Comparison of ENCODE assay signal across 27 mouse cellular contexts in the genomic region with DNA sequence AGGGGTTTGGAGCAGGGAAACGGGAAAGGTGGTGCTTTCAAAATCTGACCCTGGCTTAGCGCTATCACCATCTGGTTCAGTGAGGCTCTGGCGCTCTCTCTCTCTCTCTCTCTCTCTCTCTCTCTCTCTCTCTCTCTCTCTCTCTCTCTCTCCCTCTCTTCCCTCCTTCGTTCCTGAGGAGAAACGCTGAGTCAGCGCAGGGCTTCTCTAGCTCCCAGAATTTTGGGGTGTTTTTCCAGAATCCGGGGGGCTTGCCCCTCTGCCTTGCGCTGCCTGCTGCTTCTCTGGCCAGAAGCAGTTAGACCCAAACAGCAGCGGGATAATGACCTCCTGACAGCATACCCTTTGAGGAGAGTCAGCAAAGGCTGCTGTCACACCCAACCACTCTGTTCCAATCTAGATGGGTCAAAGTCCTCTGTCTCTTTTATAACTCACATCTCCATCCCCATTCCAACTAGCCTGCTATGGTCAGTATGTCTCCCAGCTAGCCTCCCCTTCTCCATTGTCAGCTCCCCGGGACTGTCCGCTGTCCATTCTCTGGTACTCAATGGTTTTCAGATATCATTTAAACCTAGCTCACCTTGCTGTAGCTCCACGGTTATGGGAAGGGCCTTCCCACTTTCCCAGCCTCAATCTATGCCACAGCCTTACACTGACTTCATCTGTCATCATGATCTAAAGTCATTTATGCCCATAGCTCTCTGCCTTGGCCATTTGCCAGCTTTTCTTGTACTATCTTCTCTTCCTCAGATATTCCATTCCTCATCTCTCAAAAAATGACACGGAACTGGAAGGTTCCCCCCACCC. TPM values are rescaled to one million over a fixed set of nuclear protein-coding genes. Genes with fewer than 3 reads are reported as not detected.
DNase-seq lines count a peak whose midpoint lies in the region; TF ChIP-seq lines count a peak whose summit lies in the region.
"Had no signal": no experiment of that assay in that cellular context is flagged by ENCODE, and none has a peak within 500 bp of the region (broad histone marks: within the 10 kb centered on the region; RNA-seq: fewer than 3 reads in every experiment).

No protein-coding gene starts in this region.

- no peak overlapping the region for H3K9ac ChIP-seq in MEL (ENCODE audit: control insufficient read depth, low read depth, low read length, poor library complexity, severe bottlenecking)
- H3K9ac ChIP-seq: embryonic facial prominence, embryonic 13.5 days; forebrain, embryonic 12.5 days; forebrain, postnatal 0 days; heart, embryonic 15.5 days; hindbrain, embryonic 13.5 days; limb, embryonic 12.5 days; stomach, embryonic 15.5 days had no signal

- TF ChIP-seq POLR2A in MEL (IDR thresholded peaks at IDR 0.05; ENCODE audit: control insufficient read depth in 1 of 2, insufficient read depth in 1 of 2, low read depth in 1 of 2, low read length in 2 of 2, poor library complexity in 1 of 2) = no peak

- no peak overlapping the region for H3K27ac ChIP-seq in MEL (ENCODE audit: control insufficient read depth, low read depth, low read length)
- no peak overlapping the region for H3K27ac ChIP-seq in limb, embryonic 10.5 days
- H3K27ac ChIP-seq: embryonic facial prominence, embryonic 13.5 days; forebrain, embryonic 12.5 days; heart, embryonic 15.5 days; hindbrain, embryonic 13.5 days; kidney, postnatal 0 days; limb, embryonic 12.5 days; stomach, embryonic 15.5 days had no signal

- 92% methylated on average over 13 of the region's 13 CpGs for WGBS in limb, embryonic 10.5 days

- TF ChIP-seq CTCF in MEL (IDR thresholded peaks at IDR 0.05 in 2 of 3, conservative IDR thresholded peaks at IDR 0.05 in 1 of 3; ENCODE audit: control insufficient read depth in 1 of 3, insufficient read depth in 1 of 3, low read depth in 2 of 3, low read length in 3 of 3, poor library complexity in 1 of 3, severe bottlenecking in 1 of 3) = no peak

- no peaks in the 10 kb centered on the region for H3K9me3 ChIP-seq in MEL (replicated peaks; ENCODE audit: insufficient read depth, low read length)
- no peaks in the 10 kb centered on the region for H3K9me3 ChIP-seq in limb, embryonic 10.5 days (replicated peaks)
- H3K9me3 ChIP-seq: embryonic facial prominence, embryonic 13.5 days; forebrain, embryonic 12.5 days; heart, embryonic 15.5 days; hindbrain, embryonic 13.5 days; limb, embryonic 12.5 days; stomach, embryonic 15.5 days had no signal

- H3K36me3 ChIP-seq in MEL (ENCODE audit: control insufficient read depth in 1 of 2, insufficient read depth in 2 of 2, low read length in 2 of 2) = no peaks in the 10 kb centered on the region; a peak in 1 of 4 replicates
- no peaks in the 10 kb centered on the region for H3K36me3 ChIP-seq in limb, embryonic 10.5 days
- H3K36me3 ChIP-seq: embryonic facial prominence, embryonic 13.5 days; forebrain, embryonic 12.5 days; heart, embryonic 15.5 days; hindbrain, embryonic 13.5 days; limb, embryonic 12.5 days; stomach, embryonic 15.5 days had no signal

- H3K4me3 ChIP-seq in MEL (ENCODE audit: control insufficient read depth in 1 of 2, insufficient read depth in 1 of 2, low read depth in 2 of 2, low read length in 2 of 2) = no peak overlapping the region
- H3K4me3 ChIP-seq in limb, embryonic 10.5 days = no peak overlapping the region
- H3K4me3 ChIP-seq: embryonic facial prominence, embryonic 13.5 days; erythroblast, embryonic 14.5 days; forebrain, embryonic 12.5 days; heart, embryonic 15.5 days; hindbrain, embryonic 13.5 days; limb, embryonic 12.5 days; megakaryocyte, embryonic 14.5 days; stomach, embryonic 15.5 days had no signal

- peak; percentile 25 to 52 for DNase-seq in cerebellum, postnatal 10 days
- no peak for DNase-seq in cerebellum, postnatal 36 days
- peak; percentile 2 for DNase-seq in layer of hippocampus, adult 11-12 months (ENCODE audit: low spot score)
- no peak for DNase-seq in layer of hippocampus, postnatal 10 days (ENCODE audit: low spot score in 2 of 2)
- DNase-seq in MEL (ENCODE audit: low read depth, low spot score) = no peak
- DNase-seq in limb, embryonic 10.5 days (ENCODE audit: low spot score) = peak; percentile 18
- DNase-seq in adrenal gland, postnatal 36 days = no peak
- DNase-seq: adrenal gland, postnatal 25 days; cerebellum, adult 18-20 months; cerebellum, postnatal 25 days; forebrain, postnatal 0 days; gastrocnemius, postnatal 10 days; heart, postnatal 4 days; kidney, adult 8-10 months; kidney, postnatal 4 days; lung, postnatal 36 days; midbrain, embryonic 14.5 days; thymus, postnatal 14 days had no signal

- H3K27me3 ChIP-seq in MEL (ENCODE audit: control insufficient read depth in 1 of 2, insufficient read depth in 2 of 2, low read length in 2 of 2) = no peaks in the 10 kb centered on the region
- H3K27me3 ChIP-seq in limb, embryonic 10.5 days (ENCODE audit: low read depth, poor library complexity, severe bottlenecking) = no peaks in the 10 kb centered on the region
- H3K27me3 ChIP-seq: embryonic facial prominence, embryonic 13.5 days; forebrain, embryonic 12.5 days; heart, embryonic 15.5 days; hindbrain, embryonic 13.5 days; limb, embryonic 12.5 days; megakaryocyte, embryonic 14.5 days; stomach, embryonic 15.5 days had no signal

- H3K4me1 ChIP-seq in MEL (ENCODE audit: control insufficient read depth in 1 of 2, insufficient read depth in 2 of 2, low read length in 2 of 2) = no peaks in the 10 kb centered on the region
- no peaks in the 10 kb centered on the region for H3K4me1 ChIP-seq in limb, embryonic 10.5 days
- H3K4me1 ChIP-seq: embryonic facial prominence, embryonic 13.5 days; limb, embryonic 12.5 days; stomach, embryonic 15.5 days had no signal

- H3K79me2 ChIP-seq in MEL (ENCODE audit: control insufficient read depth, insufficient read depth, low read length, poor library complexity) = no peaks in the 10 kb centered on the region

- TF ChIP-seq EP300 in MEL (IDR thresholded peaks at IDR 0.05; ENCODE audit: low read depth in 1 of 2, low read length in 2 of 2) = no peak

- TF ChIP-seq RAD21 in MEL (IDR thresholded peaks at IDR 0.05; ENCODE audit: low read depth, low read length) = no peak

TF ChIP-seq in MEL, 35 proteins besides CTCF, POLR2A, EP300 and RAD21:
- TF ChIP-seq MAFK (IDR thresholded peaks at IDR 0.05; ENCODE audit: borderline replicate concordance, low read depth, low read length) = peak; percentile 72
- TF ChIP-seq MYB (IDR thresholded peaks at IDR 0.05; ENCODE audit: low read depth, low read length) = no peak

RNA-seq across cellular contexts. Expression of a gene that starts 5.6 kb away (rescaled TPM):
- total RNA-seq in layer of hippocampus, postnatal 10 days (2021) = 10 to 100 TPM; 84.6 to 88.4 TPM
- 33.5 and 36.5 TPM in 2 replicates for total RNA-seq in MEL (2012; rRNA removed)
- polyA plus RNA-seq in MEL (2012; ENCODE audit: insufficient read depth in 1 of 2, insufficient read length in 2 of 2, low read depth in 1 of 2, low replicate concordance in 2 of 2, missing spikeins in 1 of 2) = 100 to 1,000 TPM in 1 of 2 experiments, 10 to 100 TPM in 1; 73.3 to 123 TPM
- polyA plus RNA-seq in limb, embryonic 10.5 days (2016; fragmentation: Nextera tagmentation; extraction: Ambion mirVana) = 96.6 and 107 TPM in 2 replicates
- total RNA-seq in adrenal gland, postnatal 36 days (2021) = 10 to 100 TPM; 79.6 to 97.2 TPM

Comparison
In these comparisons a context has a peak if more than half of its experiments do, and no peak if none do; other contexts are left out.
1. DNase-seq: peak in cerebellum, postnatal 10 days (2 of 2), layer of hippocampus, adult 11-12 months (single experiment) and limb, embryonic 10.5 days (single experiment); none in cerebellum, postnatal 36 days (0 of 2), layer of hippocampus, postnatal 10 days (0 of 2), MEL (single experiment) and adrenal gland, postnatal 36 days (0 of 2).